Mouse (Mus musculus): ENCODE measurements at regions not wholly inside any gene's neighbourhood (a gene's known extent, or its start where the extent isn't known, plus 50 kb on each side); places are given as distances from the start of the nearest gene placed in this dataset. TPM values are rescaled to one million over a fixed set of nuclear protein-coding genes. Genes with fewer than 3 reads are reported as not detected.
"Not testable (repeated sequence)": the region's sequence is repeated elsewhere in the genome, so short reads cannot be mapped to it uniquely, and the experiment has no call there.

- H3K4me2 ChIP-seq (replicated peaks; ENCODE audit: low read depth); DNase-seq (ENCODE audit: low spot score); H3K9ac ChIP-seq (ENCODE audit: low read length); H3K4me1 ChIP-seq (replicated peaks; ENCODE audit: control insufficient read depth, insufficient read depth); H3K27me3 ChIP-seq (ENCODE audit: control insufficient read depth, insufficient read depth, low read length); H3K27ac ChIP-seq (replicated peaks); H3K9me3 ChIP-seq (ENCODE audit: control insufficient read depth, low read length); ATAC-seq (ENCODE audit: low FRiP score, low TSS enrichment); H3K36me3 ChIP-seq (ENCODE audit: control insufficient read depth, insufficient read depth, low read length); H3K4me3 ChIP-seq (ENCODE audit: low read depth, low read length): not testable (repeated sequence)
- 74% methylated on average over 3 of the region's 3 CpGs for WGBS
These were observed 107.0 kb upstream of the 2410141K09Rik start for GRCm38 (mm10) chr13:66547951-66548350.

GRCm38 (mm10) chr13:66519596-66519995, 78.7 kb upstream of the 2410141K09Rik start:
- not testable (repeated sequence) for H3K9ac ChIP-seq (ENCODE audit: low read length); ATAC-seq (ENCODE audit: low FRiP score, low TSS enrichment); H3K4me3 ChIP-seq (ENCODE audit: low read depth, low read length); H3K36me3 ChIP-seq (ENCODE audit: control insufficient read depth, insufficient read depth, low read length); H3K4me1 ChIP-seq (replicated peaks; ENCODE audit: control insufficient read depth, insufficient read depth); H3K4me2 ChIP-seq (replicated peaks; ENCODE audit: low read depth); H3K27ac ChIP-seq (replicated peaks); H3K27me3 ChIP-seq (ENCODE audit: control insufficient read depth, insufficient read depth, low read length); H3K9me3 ChIP-seq (ENCODE audit: control insufficient read depth, low read length); DNase-seq (ENCODE audit: low spot score)
- 97% methylated on average over 3 of the region's 3 CpGs for WGBS

Small RNA genes in the stretch of these regions (microRNA-seq; reads per million reads assigned to microRNA genes)
- not detected for gene Gm27501
